Mouse (Mus musculus): ENCODE measurements around the gene Psat1.

DNA sequence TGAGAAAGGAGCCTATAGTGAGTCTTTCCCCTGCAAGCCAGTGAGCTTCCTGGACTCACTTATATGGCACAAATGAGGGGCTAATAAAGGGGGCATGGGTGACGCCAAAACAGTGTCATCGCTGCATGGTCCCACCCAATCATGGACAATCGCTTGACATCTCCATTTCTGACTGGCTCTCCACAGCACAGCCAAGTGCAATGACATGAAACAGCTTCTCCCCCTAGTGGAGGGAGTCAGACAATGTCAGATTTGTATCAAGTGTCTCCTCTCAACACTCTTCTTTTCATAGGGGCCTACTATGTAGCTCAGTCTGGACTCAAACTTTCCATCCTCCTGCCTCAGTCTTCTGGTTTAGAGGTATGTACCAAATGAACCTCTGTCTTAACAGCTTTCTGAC is 17.9 kb upstream of the Psat1 start:
- TF ChIP-seq GATA1 (IDR thresholded peaks at IDR 0.05; ENCODE audit: borderline replicate concordance, low read length) (no peak), FLI1 (IDR thresholded peaks at IDR 0.05; ENCODE audit: low read length) (no peak)

Data from megakaryocyte, embryonic 14.5 days (primary cell).